Mouse (Mus musculus): ENCODE results near the gene Ap4b1. TPM values are rescaled to one million over a fixed set of nuclear protein-coding genes. Genes with fewer than 3 reads are reported as not detected.
"Not testable (repeated sequence)": the region's sequence is repeated elsewhere in the genome, so short reads cannot be mapped to it uniquely, and the experiment has no call there.

The Ap4b1 gene
- polyA plus RNA-seq (2012; rRNA removed), result 14.7 and 15.7 TPM in 2 replicates

DNA sequence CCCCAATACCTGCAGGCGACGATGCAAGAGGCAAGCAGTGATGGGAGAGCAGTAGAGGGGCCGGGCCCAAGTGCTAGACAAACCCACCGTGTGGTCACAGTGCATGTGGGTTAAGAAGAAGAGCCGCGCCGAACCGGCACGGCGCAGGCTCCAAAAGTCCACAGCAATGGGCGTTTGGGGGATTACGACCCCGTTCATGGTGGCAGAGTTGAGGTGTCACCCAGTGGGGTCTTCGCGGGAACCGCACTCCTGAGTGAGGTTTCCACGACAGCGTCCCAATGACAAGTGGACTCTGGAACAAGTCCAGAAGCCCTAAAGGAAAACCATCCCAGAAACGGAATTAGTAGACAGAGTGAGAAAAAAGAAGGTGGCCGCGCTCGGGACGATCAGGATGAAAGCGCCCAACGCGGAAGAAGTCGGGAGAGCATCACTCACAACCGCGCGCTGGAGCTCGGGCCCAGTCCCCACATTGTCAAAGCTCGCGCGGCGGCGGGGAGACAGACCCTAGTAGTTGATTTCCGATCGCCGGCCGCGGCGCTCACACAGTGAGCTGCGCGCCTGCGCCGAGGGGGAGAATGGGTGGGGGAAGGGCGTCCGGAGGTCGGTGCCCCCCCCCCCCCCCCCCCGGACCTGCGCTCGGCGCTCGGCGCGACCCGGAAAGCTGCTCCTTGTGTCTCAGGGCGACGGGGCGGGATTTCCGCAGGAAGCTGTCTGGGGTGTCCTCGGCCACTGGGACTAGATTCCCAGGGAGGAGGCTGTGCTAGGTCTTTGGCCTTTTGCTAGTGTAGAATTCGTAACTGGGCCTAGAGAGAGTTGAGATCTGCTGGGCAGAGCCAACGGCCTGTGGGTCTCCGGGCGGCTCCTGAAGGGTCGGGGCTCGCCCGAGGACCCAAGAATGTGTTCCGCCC lies at the start of gene Ap4b1, which contains the start of the genes Dclre1b and Gm43064:
Ap4b1 (plus strand) TSS at position 630 of the 908 bp plus-strand sequence.
Dclre1b (minus strand) TSS at position 554 of the 908 bp plus-strand sequence.
Gm43064 (plus strand) TSS at position 683 of the 908 bp plus-strand sequence.
- peak; percentile 66 to 91 for DNase-seq (ENCODE audit: extremely low spot score in 1 of 2, low spot score in 1 of 2)

DNA sequence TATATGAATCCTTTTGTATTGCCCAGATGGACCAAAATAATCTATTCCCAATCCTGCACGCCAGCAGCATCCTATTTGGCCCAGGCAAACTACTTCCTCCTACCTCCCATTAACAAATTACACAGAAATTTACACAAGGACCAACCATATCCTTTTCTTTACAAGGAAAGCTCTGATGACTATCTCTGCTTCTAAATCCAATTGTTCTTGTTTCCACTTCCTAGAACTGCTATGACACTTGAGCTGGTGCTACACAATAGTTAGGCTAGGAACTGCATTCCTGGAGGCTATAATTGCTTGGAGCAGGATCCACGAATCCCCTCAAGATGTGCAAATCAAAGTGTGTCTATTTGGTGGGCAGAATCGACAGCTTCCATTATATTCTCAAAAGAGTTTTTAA lies 42.5 kb upstream of the Ap4b1 start:
- no peak for DNase-seq (ENCODE audit: extremely low spot score in 1 of 2, low spot score in 1 of 2)

DNA sequence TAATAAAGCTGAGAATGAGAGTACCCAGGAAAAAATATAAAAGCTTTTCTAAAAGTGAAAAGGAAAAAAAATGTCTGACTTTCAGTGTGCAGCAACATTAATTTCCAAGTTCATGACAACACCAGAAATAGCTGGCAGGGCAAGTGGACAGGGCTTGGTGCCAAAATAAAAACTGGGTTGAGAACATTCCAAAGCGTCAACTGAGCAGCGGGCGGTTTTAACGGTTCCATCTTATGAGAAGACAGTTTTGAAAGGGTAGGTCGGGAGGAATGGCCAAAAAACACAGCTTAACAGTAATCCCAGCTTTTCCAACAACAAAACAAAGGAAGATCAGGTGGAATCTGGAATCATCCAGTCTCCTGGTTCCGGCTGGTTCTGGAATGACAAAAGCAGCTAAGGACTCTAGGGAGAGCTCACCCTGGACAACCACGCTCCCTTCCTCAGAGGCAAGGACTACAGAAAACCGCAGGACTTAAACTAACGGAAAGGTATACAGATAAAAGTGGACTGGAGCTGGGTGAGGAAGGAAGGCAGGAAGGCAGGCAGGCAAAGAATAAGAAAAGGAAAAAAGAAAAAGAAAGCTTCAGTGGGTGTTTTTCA lies 37.7 kb upstream of the Ap4b1 start:
- DNase-seq (ENCODE audit: extremely low spot score in 1 of 2, low spot score in 1 of 2), result peak in 1 of 2 experiments; percentile 48

DNA sequence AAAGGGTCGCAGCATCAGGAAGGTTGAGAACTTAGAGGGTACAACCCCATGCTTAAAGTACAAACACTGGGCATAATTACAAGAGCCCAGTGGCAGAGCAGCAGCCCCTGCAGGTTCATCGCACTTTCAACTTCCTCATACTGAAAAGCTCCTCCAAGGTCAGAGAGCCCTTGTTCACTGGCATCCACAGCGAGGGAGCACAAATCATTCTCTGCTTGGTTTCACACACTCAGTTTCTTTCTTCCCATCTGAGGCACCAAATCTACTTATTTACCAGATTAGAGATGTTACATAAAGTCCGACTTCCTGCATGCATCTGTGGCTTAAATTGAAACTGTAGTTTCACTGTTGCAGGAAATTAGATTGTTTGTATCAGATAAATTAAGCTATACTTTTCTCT lies 36.5 kb upstream of the Ap4b1 start:
- no peak for DNase-seq (ENCODE audit: extremely low spot score in 1 of 2, low spot score in 1 of 2)

DNA sequence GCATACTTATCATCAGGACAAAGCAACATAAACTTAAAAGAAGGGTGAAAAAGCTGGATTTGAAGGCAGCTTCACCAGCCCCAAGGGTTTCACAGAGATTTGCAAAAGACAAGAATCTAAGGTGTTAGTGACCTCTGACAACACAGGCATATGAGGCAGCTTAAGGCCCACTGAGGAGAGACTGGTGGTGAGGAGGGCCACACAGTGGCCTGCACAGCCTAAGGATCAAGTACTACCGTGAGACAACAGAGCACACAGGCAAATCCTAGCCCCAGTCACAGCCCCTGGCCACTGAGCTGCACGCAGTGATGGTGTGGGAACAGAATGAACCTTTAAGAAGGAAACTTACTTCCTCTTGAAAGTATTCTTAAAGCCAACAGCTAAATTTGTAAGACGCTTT lies 35.8 kb upstream of the Ap4b1 start:
- no peak for DNase-seq (ENCODE audit: extremely low spot score in 1 of 2, low spot score in 1 of 2)

DNA sequence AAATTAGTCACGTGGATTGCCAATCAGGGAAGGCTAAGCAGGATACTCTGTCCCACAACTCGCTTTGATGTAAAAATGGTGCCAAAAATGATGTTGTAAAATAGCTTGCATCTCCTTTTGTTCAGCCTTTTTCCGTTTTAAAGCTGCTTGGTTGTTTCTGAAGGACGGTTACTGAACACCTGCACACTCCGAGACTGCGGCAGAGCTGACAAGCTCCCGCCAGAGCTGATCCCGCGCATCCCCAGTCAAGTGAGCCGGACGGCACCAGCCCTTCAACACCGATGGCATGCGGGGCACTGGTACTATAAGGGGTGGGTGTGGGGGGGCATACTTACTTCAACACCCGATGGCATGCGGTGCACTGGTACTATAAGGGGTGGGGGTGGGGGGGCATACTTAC lies 35.3 kb upstream of the Ap4b1 start:
- DNase-seq (ENCODE audit: extremely low spot score in 1 of 2, low spot score in 1 of 2), result no peak

DNA sequence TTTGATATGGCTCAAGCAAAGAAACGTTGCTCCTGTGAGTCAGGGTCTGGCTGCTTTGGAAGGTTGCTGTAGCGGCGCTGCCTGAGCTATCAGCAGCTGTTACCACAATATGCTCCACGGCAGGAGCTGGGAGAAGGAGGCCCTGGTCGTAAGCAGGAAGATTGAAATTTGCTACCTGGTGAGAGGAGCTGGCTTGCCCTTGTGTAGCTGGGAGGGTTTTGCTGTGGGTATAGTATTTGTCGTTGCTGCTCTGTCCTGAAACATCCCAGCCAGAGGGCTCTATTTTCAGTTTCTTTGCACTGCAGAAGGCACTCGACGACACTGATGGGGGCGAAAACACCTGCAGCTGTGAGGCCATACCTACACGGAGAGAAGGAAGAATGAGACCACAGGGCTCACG lies 31.4 kb upstream of the Ap4b1 start:
- peak in 1 of 2 experiments; percentile 22 for DNase-seq (ENCODE audit: extremely low spot score in 1 of 2, low spot score in 1 of 2)

DNA sequence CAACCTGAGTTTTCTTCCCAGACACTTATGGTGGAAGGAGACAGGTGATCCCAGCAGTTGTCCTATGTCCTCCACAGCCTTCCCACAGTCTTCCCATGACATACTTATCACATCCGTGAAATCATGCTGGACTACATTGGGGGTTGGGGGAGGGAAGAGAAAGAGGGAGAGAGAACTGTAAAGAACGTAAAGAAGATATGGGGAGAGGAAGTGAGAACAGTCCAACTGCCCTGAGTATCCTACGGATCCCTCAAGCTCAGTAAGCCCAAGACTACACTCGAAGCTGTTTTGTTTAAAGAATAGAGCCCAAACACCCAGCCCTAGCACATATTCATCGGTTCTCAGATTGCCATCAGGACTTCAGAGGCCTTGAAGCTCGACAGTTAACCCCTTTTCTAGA lies 30.7 kb upstream of the Ap4b1 start:
- no peak for DNase-seq (ENCODE audit: extremely low spot score in 1 of 2, low spot score in 1 of 2)

DNA sequence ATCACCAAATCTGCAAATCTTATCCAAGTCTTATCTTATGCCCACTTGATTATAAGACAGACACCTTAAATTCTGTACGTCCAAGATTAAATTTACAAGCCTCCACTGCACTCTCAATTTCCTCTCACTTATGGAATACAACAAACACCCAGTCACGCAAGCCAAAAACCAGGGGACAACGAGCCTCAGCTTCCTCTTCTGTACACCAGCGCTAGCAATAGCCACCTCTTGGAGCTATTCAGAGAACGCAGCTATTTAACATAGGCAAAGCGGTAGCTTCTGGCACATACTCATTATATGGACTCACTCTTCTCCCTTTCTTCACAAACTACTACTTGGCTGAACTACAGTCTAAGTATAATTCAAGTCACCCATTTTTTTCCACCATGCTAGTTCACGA lies 30.1 kb upstream of the Ap4b1 start:
- no peak for DNase-seq (ENCODE audit: extremely low spot score in 1 of 2, low spot score in 1 of 2)

DNA sequence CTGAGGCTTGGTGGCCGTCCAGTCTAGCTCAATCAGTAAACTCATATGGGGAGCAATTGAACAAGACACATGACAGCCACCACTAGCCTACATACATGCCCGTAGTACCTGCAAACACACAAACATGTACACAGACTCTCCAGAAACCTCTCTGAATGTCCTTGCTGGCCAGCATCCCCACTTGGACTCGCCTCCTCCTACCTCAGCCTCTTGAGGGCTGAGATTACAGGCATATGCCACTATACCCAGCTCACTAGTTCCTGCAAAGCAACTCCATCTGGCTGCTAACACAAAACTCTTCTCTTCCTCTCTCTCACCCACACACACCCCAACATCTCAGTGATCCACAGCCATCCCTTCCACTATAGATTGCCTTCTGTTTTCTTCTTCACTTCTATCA lies 29.0 kb upstream of the Ap4b1 start:
- peak in 1 of 2 experiments; percentile 51 for DNase-seq (ENCODE audit: extremely low spot score in 1 of 2, low spot score in 1 of 2)

DNA sequence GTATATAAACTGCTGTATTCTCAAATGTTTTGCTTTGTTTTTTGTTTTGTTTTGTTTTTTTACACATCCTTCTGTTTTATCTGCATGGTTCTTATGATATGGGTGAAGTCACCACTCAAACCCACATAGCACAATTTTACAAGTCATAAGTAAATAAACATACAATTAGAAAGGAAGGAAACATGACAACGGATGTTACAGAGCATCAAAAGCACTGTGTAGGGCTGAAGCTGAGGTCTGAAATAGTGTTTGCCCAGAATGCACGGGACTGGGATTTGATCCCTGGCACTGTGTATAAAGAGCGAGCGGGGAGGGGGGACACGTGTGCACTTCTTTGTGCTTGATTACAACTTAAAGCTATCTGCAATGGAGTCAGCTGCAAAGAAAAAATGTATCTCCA lies 28.5 kb upstream of the Ap4b1 start:
- no peak for DNase-seq (ENCODE audit: extremely low spot score in 1 of 2, low spot score in 1 of 2)

DNA sequence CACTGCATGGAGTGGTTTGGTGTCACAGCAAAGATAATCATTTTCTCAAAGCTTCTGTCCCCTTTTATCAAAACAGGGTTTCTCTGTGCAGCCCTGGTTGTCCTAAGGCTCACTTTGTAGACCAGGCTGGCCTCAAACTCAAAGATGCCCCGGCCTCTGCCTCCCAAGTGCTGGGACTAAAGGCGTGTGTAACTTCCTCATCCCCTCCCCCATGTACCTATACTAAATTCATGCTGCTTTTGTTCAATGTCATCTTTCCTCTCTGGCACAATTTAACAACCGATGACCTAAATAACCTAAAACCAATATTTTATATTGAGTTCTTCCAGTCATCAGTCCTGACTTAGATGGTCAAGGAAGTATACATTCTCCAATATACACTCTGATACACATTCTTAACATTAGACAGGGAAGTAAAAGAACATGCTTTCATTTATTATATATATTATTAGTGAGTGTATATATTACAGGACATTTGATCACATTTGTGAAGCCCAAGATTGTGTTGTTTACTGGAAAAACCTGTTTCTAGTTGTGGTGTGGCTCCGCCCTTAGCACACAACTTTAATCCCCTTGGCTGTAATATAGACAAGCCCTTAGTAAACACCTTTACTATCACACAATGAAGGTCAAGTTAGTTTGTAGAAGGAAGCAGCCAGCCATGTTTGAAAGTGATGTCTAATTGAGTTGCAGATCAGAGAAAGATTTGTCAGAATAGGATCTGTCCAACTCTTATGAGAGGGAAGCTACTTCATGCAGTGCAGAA lies 26.3 kb upstream of the Ap4b1 start:
- no peak for DNase-seq (ENCODE audit: extremely low spot score in 1 of 2, low spot score in 1 of 2)

DNA sequence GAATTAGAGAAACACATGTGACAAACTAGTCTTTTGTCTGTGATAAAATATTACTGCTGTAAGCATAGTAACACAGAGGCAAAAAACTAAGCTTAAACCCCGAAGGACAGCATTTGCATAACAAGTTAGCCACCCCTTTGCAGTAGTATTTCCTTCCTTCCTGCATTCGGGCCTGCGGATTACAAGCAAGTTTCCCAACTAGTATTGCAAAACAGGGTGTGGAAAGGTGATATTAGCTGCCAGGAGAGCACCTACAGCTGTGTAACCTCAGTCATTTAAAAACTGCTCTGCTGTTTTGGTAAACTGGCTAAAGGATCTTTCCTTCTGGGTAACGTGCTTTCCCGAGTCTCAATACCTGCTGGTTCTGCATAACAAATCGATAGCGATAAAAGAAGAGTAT lies 22.1 kb upstream of the Ap4b1 start:
- no peak for DNase-seq (ENCODE audit: extremely low spot score in 1 of 2, low spot score in 1 of 2)

DNA sequence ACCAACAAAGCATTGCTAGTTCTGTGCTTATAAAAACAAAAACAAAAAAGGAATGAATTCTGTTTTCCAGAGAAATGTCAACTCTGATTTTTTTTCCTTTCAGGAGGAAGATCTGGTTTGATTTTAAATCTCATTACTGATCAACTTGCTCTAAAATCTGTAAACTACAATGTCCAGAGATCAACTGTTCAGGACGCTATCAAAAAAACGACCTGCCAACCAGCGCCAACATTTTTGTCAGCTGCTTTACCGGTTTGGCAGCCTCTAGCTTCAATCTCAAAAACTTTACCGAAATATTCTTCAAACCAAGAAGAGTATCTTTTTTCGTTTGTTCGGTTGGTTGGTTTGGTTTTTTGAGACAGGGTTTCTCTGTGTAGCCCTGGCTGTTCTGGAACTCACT lies 20.2 kb upstream of the Ap4b1 start:
- DNase-seq (ENCODE audit: extremely low spot score in 1 of 2, low spot score in 1 of 2), result no peak

DNA sequence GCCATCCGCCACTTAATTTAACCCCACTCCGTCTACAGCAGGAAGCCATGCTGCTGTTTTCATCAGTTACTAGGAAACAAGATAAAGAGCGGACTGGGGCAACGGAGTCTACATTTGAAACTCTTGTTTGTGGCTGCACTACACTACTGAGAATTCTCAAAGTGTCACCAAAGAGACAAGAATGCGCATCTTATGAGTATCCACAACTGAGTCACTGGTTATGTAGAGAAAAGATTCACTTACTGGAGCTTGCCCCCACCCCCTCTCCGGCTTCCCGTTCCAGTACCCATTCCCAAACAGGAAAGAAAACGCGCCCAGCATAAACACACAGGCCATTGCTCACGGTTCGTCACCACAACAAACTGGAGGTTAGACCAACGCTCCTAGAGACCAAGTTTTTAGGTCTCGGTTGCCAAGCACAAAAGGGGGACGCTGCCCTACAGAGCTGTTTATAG lies 19.4 kb upstream of the Ap4b1 start:
- DNase-seq (ENCODE audit: extremely low spot score in 1 of 2, low spot score in 1 of 2), result peak in 1 of 2 experiments; percentile 32

DNA sequence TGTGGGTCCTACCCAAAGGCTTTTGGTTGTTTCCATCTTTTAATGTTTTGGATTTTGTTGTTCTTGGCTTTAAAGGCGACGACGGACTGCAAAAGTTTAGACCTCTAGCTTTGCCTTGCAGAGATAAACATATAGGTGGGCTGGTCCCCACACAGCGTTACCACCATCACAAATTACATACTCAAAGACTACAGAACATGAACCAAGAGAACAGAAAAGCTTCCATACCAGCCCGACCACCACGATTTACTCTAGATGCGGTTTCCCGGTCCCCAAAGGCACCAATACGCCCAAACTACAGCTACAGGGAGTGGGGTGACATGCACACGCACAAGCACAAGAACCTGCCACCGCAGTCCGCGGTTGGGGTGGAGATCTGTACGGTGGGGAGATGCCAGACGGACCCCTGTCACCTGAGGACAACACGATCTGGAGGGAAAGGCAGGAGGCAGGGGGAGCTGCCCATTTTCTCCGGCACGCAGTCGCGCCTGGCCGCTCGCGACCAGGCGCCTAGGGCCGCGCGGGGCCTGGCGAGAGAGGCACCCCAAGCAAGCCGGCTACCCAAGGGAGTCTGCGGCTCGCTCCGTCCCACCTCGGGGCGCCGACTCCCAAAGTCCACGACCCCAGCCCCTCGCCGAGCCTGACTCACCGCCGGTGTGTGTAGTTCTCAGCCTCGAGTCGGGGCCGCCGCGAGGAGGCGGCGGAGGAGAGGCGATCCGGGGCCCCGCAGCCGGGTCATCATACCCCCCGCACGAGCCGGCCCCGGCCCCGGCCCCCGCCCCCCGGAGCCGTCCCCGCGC lies 18.8 kb upstream of the Ap4b1 start:
- no peak for DNase-seq (ENCODE audit: extremely low spot score in 1 of 2, low spot score in 1 of 2)

DNA sequence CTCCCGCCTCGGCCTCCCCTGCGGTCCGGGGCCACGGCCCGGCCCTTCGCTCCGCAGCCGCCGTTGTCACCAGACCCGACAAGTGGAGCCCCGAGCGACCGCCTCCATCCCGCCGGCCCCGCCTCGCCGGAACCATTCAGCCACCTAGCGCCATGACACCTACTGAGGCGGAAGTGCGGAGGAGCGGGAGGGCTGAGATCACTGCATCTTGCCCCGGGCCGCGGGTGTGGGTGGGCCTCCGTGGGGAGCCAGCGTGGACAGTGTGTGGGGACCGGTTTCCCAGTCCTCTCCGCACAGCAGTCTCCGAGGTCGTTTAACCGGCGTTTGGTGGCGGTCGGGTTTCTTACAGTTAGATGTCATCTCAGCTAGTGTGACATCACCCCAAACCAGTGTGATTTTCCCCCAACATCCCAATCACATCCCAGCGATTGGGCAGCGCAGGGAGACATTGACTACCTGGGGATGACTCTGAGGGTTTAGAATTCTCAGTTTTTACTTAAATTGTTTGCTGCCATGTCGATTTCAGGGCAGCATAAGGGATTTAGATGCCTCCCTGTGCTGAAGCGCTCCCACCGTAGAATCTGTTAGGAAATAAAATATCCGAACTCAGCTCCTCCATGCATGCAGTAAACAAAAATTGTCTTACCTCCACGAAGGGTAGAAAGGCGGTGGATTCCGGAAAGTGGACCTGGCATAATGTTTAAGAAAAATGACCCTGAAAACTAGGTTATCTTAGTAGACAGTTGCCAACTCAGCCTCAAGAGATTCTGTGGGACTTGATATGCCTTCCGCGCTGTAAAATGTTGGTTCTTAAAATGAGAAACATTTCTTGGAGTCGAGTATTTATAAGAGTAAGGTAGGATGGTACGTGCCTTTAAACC lies 17.9 kb upstream of the Ap4b1 start, which contains the start of gene Hipk1:
Hipk1 (minus strand) TSS at position 334 of the 881 bp plus-strand sequence.
- peak; percentile 85 to 95 for DNase-seq (ENCODE audit: extremely low spot score in 1 of 2, low spot score in 1 of 2)

DNA sequence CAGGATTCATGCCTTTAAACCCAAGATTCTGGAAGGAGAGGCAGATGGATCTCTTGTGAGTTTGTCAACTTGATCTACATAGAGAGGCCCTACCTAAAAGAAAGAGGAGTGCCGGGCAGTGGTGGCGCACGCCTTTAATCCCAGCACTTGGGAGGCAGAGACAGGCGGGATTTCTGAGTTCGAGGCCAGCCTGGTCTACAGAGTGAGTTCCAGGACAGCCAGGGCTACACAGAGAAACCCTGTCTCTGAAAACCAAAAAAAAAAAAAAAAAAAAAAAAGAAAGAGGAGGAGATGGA lies 17.3 kb upstream of the Ap4b1 start:
- not testable (repeated sequence) for DNase-seq (ENCODE audit: extremely low spot score in 1 of 2, low spot score in 1 of 2)

DNA sequence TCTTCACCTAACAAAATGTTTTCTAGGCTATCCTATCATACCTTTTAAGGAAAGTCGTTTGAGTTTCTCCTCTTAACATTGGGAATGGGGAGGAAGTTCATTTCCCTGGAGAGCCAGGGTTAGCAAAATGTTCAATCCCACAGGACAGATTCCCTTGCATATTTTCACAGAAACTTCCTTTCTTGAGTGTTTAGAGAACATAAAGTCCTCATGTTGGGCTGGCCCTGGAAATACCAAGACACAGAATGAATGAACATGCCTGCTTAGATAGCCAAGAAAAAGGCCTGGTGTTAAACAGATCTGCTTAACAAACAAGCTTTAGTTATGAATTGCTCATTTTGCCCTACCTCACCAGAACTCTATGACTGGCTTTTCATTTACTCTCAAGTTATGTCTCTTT lies 16.8 kb upstream of the Ap4b1 start:
- DNase-seq (ENCODE audit: extremely low spot score in 1 of 2, low spot score in 1 of 2), result no peak

Measured in frontal cortex, adult 2 months (tissue).